Mouse (Mus musculus) bone marrow macrophage, adult 2 months (primary cell): ENCODE results near the gene Synpr.

ENCODE experiments used
- CTCF ChIP-seq: IDR thresholded peaks from 2 replicates; pipeline ENCODE4 v1.5.1; 2012; ENCODE audit warnings: low read depth, mild to moderate bottlenecking, low read length, moderate library complexity
- POLR2A ChIP-seq: IDR thresholded peaks from 2 replicates; pipeline ENCODE4 v1.6.1; 2012; ENCODE audit warnings: mild to moderate bottlenecking, low read depth, low read length, borderline replicate concordance

- TF ChIP-seq CTCF = no peak
- TF ChIP-seq POLR2A = no peak
These were observed 184.6 kb downstream of the Synpr start for GRCm38 (mm10) chr14:13469211-13469610.
